Mouse (Mus musculus): ENCODE data around the gene 0610030E20Rik. TPM values are rescaled to one million over a fixed set of nuclear protein-coding genes. Genes with fewer than 3 reads are reported as not detected.

0610030E20Rik gene
- polyA plus RNA-seq, 1 experiment from 2014 or later, result 20.9 TPM

DNA sequence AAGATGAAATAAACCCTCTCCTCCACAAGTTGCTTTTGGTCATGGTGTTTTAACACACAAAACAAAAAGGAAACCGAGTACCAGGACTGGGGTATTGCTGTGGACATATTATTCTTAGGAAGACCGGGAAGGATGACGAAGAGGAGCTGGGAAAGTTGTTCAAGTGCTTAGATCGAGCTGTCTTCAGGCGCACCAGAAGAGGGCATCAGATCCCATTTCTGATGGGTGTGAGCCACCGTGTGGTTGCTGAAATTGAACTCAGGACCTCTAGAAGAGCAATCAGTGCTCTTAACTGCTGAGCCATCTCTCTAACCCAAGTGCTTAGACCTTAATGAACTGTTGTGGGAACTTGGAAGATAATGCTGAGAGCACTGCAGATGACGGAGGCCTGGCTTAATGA, 16.9 kb downstream of the 0610030E20Rik start:
- no peak overlapping the region for H3K4me2 ChIP-seq (ENCODE audit: low read length)
- WGBS, result 47% methylated on average over 7 of the region's 7 CpGs
- H3K36me3 ChIP-seq (ENCODE audit: control insufficient read depth, insufficient read depth), result peaks cover 4% of the 10 kb centered on the region; the same call in 1 of the 2 replicates
- peaks cover 21% of the 10 kb centered on the region for H3K4me1 ChIP-seq (replicated peaks; ENCODE audit: control insufficient read depth, insufficient read depth, low read length)
- no peak overlapping the region for H3K9ac ChIP-seq (replicated peaks; ENCODE audit: low read depth, low read length)
- no peaks in the 10 kb centered on the region for H3K27me3 ChIP-seq (replicated peaks; ENCODE audit: control insufficient read depth, insufficient read depth, low read length)
- H3K9me3 ChIP-seq (ENCODE audit: control insufficient read depth, low read length), result no peaks in the 10 kb centered on the region
- no peak overlapping the region for H3K4me3 ChIP-seq (replicated peaks; ENCODE audit: low read length)
- no peak for ATAC-seq
- no peak overlapping the region for H3K27ac ChIP-seq (ENCODE audit: low read length)

DNA sequence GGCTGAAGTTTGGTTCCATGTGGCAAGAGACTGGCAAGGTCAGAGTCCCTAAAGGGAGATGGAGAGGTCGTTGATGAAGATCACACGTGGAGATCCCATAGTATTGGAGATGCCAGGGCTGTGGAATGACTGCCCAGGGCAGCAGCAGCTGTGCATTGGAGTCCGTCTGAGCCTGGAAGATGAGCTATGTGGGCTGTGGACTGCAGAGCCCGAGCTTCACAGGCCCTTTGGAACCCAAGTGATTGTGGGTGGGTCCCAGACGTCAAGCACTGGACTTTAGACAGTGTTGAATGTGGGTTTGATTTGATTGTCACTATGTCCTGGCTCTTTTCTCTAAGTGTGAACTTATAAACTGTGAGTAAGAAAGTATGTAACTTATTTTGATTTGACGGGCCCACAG, 17.9 kb downstream of the 0610030E20Rik start:
- H3K27ac ChIP-seq (ENCODE audit: low read length), result no peak overlapping the region
- H3K27me3 ChIP-seq (replicated peaks; ENCODE audit: control insufficient read depth, insufficient read depth, low read length), result no peaks in the 10 kb centered on the region
- no peak overlapping the region for H3K4me3 ChIP-seq (replicated peaks; ENCODE audit: low read length)
- peaks cover 21% of the 10 kb centered on the region for H3K4me1 ChIP-seq (replicated peaks; ENCODE audit: control insufficient read depth, insufficient read depth, low read length)
- ATAC-seq, result no peak
- 66% methylated on average over 6 of the region's 6 CpGs for WGBS
- H3K4me2 ChIP-seq (ENCODE audit: low read length), result no peak overlapping the region
- H3K36me3 ChIP-seq (ENCODE audit: control insufficient read depth, insufficient read depth), result no peaks in the 10 kb centered on the region
- H3K9me3 ChIP-seq (ENCODE audit: control insufficient read depth, low read length), result no peaks in the 10 kb centered on the region
- no peak overlapping the region for H3K9ac ChIP-seq (replicated peaks; ENCODE audit: low read depth, low read length)

DNA sequence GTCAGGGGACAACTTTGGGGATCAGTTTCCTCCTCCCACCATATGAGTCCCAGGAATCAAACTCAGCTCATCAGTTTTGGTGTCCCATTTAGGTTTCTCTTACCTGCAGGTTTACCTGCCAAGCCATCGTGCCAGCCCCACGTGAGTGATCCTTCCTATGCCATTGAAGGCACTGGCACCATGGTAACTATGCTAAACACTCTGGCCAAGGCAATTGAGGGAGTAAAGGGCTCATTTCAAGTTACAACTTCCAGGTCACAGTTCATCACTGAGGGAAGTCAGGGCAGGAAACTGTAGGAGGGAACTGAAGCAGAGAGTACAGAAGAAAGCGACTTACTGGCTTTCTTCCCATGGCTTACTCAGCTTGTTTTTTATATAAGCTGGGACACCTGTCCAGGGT, 19.2 kb downstream of the 0610030E20Rik start:
- H3K27me3 ChIP-seq (replicated peaks; ENCODE audit: control insufficient read depth, insufficient read depth, low read length), result no peaks in the 10 kb centered on the region
- peaks cover 10% of the 10 kb centered on the region for H3K4me1 ChIP-seq (replicated peaks; ENCODE audit: control insufficient read depth, insufficient read depth, low read length)
- H3K9ac ChIP-seq (replicated peaks; ENCODE audit: low read depth, low read length), result no peak overlapping the region
- no peak for ATAC-seq
- no peak overlapping the region for H3K27ac ChIP-seq (ENCODE audit: low read length)
- no peaks in the 10 kb centered on the region for H3K9me3 ChIP-seq (ENCODE audit: control insufficient read depth, low read length)
- H3K4me3 ChIP-seq (replicated peaks; ENCODE audit: low read length), result no peak overlapping the region
- no peaks in the 10 kb centered on the region for H3K36me3 ChIP-seq (ENCODE audit: control insufficient read depth, insufficient read depth)
- 71% methylated on average over 3 of the region's 3 CpGs for WGBS
- H3K4me2 ChIP-seq (ENCODE audit: low read length), result no peak overlapping the region

DNA sequence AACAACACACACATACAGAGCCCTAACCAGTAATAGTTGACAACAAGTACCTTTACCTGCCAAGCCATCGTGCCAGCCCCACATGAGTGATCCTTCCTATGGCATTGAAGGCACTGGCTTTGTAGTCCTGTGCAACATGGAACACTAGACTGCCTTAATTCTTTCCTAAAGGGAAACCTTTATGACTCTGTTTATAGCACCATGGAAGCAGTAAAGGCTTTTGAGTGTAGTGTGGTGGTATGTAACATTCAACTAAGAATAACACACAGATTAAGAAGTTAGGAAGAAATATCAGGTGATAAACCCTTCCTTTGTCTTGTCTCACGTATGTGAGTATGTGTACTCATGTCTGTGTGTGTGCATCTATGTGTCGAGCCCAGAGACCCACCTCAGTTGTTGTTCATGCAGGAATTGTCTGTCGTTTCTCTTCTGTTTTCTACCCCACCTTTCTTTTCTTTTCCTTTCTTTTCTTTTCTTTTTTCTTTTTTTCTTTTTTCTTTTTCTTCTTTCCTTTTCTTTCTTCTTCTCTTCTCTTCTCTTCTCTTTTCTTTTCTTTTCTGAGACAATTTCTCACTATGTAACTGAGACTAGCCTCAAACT, 19.8 kb downstream of the 0610030E20Rik start, which contains the start of gene Rnf181:
TSS of gene Rnf181 (minus strand) at position 113 of the 600 bp plus-strand sequence.
- H3K4me3 ChIP-seq (replicated peaks; ENCODE audit: low read length), result no peak within 1 kb of the TSS
- no peaks in the 10 kb centered on the region for H3K9me3 ChIP-seq (ENCODE audit: control insufficient read depth, low read length)
- no peak within 1 kb of the TSS for H3K4me2 ChIP-seq (ENCODE audit: low read length)
- H3K27ac ChIP-seq (ENCODE audit: low read length), result no peak within 1 kb of the TSS
- no peak within 1 kb of the TSS for H3K9ac ChIP-seq (replicated peaks; ENCODE audit: low read depth, low read length)
- 74% methylated on average over 4 of the region's 4 CpGs for WGBS
- H3K4me1 ChIP-seq (replicated peaks; ENCODE audit: control insufficient read depth, insufficient read depth, low read length), result peaks cover 5% of the 10 kb centered on the region; the same call in 1 of the 2 replicates
- no peaks in the 10 kb centered on the region for H3K36me3 ChIP-seq (ENCODE audit: control insufficient read depth, insufficient read depth)
- H3K27me3 ChIP-seq (replicated peaks; ENCODE audit: control insufficient read depth, insufficient read depth, low read length), result no peaks in the 10 kb centered on the region
- no peak for ATAC-seq

DNA sequence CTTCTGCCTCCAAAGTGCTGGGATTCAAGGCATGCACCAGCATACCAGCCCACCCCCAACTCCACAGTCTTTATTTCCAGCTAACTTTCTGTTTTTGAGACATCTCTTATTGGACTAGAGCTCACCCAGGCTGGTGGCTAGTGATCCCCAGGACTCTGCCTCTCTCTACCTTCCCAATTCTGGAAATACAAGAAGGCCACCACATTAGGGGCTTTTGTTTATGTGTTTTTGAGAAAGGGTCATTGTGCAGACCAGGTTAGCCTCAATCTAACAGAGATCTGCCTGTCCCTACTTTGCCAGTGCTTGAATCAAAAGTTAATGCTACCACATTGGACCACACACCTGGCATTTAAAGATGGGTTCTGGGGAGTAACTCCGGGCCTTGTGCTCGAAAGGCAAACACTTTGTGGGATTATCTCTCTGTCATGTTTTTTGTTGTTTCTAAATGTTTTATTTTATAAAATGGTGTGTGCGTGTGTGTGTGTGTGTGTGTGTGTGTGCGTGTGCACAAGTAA, 20.4 kb downstream of the 0610030E20Rik start:
- Histone ChIP-seq H3K9ac (replicated peaks; ENCODE audit: low read depth, low read length) (no peak overlapping the region), H3K27me3 (replicated peaks; ENCODE audit: control insufficient read depth, insufficient read depth, low read length) (no peaks in the 10 kb centered on the region), H3K4me3 (replicated peaks; ENCODE audit: low read length) (no peak overlapping the region), H3K27ac (ENCODE audit: low read length) (no peak overlapping the region), H3K4me2 (ENCODE audit: low read length) (no peak overlapping the region), H3K9me3 (ENCODE audit: control insufficient read depth, low read length) (no peaks in the 10 kb centered on the region), H3K36me3 (ENCODE audit: control insufficient read depth, insufficient read depth) (no peaks in the 10 kb centered on the region), H3K4me1 (replicated peaks; ENCODE audit: control insufficient read depth, insufficient read depth, low read length) (peaks cover 5% of the 10 kb centered on the region; the same call in 1 of the 2 replicates)
- 77% methylated on average over 4 of the region's 4 CpGs for WGBS
- ATAC-seq, result no peak

DNA sequence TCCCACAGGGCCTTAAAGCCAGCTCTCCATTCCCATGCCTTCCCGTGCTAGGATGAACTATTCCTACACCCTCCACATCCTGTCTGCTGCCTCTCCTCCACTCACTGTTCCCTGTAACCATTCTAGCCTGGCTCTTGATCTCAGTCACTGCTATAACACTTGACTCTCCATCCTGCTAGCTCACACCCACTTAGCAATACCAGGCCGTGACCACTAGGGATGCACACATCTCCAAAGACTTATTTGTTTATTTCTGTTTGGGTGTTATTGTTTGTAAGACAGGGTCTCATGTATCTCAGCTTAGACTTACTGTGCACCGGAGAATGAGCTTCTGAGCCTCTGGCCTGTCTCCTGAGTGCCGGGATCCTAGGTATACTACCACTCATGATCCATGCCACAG, 22.4 kb downstream of the 0610030E20Rik start:
- ATAC-seq, result no peak
- Histone ChIP-seq H3K36me3 (ENCODE audit: control insufficient read depth, insufficient read depth) (no peaks in the 10 kb centered on the region), H3K9ac (replicated peaks; ENCODE audit: low read depth, low read length) (no peak overlapping the region), H3K9me3 (ENCODE audit: control insufficient read depth, low read length) (no peaks in the 10 kb centered on the region), H3K4me3 (replicated peaks; ENCODE audit: low read length) (no peak overlapping the region), H3K27ac (ENCODE audit: low read length) (no peak overlapping the region), H3K4me1 (replicated peaks; ENCODE audit: control insufficient read depth, insufficient read depth, low read length) (no peaks in the 10 kb centered on the region), H3K27me3 (replicated peaks; ENCODE audit: control insufficient read depth, insufficient read depth, low read length) (no peaks in the 10 kb centered on the region), H3K4me2 (ENCODE audit: low read length) (no peak overlapping the region)
- WGBS, result 79% methylated on average over 4 of the region's 4 CpGs

DNA sequence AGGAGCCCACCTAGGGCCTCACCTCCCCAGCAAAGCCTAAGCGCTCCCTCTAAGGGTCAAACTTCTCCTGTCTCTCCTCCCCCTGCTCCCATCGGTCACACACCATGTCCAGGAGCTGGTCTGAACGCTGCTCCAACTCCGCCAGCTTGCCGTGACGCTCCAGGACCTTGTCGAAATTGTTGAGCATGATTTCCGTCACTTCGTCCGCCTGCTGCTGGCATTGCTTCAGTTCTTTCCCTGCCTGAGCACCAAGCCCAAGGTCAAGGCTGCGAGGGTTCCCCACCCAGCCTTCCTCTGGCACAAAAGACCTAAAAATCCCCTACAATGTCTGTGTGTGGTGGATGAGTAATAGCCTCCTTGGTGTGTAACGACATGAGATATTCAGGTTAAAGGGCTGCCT, 23.0 kb downstream of the 0610030E20Rik start:
- Histone ChIP-seq H3K4me1 (replicated peaks; ENCODE audit: control insufficient read depth, insufficient read depth, low read length) (no peaks in the 10 kb centered on the region), H3K9ac (replicated peaks; ENCODE audit: low read depth, low read length) (no peak overlapping the region), H3K27ac (ENCODE audit: low read length) (no peak overlapping the region), H3K36me3 (ENCODE audit: control insufficient read depth, insufficient read depth) (no peaks in the 10 kb centered on the region), H3K4me2 (ENCODE audit: low read length) (no peak overlapping the region), H3K4me3 (replicated peaks; ENCODE audit: low read length) (no peak overlapping the region), H3K9me3 (ENCODE audit: control insufficient read depth, low read length) (no peaks in the 10 kb centered on the region), H3K27me3 (replicated peaks; ENCODE audit: control insufficient read depth, insufficient read depth, low read length) (no peaks in the 10 kb centered on the region)
- ATAC-seq, result no peak
- 78% methylated on average over 12 of the region's 12 CpGs for WGBS

DNA sequence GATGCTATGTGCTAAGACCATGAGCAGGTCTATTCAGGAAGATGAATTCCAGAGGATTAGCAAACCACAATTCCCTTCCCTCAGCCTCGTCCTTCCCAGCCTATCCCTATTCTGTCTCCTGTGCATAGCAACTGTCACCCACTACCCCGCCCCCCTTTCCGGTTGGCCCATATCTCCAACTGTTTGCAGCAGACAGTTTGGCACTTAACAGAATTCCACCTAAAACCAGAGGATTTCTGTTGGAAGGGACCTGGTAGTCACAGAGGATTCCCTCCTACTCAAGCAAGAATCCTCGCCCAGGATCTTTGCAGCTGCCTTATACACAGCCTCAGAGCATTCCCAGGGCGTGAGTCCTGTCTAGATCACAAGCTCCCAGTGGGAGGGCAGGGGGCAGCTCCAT, 24.0 kb downstream of the 0610030E20Rik start:
- ATAC-seq, result no peak
- Histone ChIP-seq H3K9ac (replicated peaks; ENCODE audit: low read depth, low read length) (no peak overlapping the region), H3K36me3 (ENCODE audit: control insufficient read depth, insufficient read depth) (no peaks in the 10 kb centered on the region), H3K27me3 (replicated peaks; ENCODE audit: control insufficient read depth, insufficient read depth, low read length) (no peaks in the 10 kb centered on the region), H3K27ac (ENCODE audit: low read length) (no peak overlapping the region), H3K4me3 (replicated peaks; ENCODE audit: low read length) (no peak overlapping the region), H3K9me3 (ENCODE audit: control insufficient read depth, low read length) (no peaks in the 10 kb centered on the region), H3K4me2 (ENCODE audit: low read length) (no peak overlapping the region), H3K4me1 (replicated peaks; ENCODE audit: control insufficient read depth, insufficient read depth, low read length) (no peaks in the 10 kb centered on the region)
- WGBS, result 36% methylated on average over 5 of the region's 5 CpGs

DNA sequence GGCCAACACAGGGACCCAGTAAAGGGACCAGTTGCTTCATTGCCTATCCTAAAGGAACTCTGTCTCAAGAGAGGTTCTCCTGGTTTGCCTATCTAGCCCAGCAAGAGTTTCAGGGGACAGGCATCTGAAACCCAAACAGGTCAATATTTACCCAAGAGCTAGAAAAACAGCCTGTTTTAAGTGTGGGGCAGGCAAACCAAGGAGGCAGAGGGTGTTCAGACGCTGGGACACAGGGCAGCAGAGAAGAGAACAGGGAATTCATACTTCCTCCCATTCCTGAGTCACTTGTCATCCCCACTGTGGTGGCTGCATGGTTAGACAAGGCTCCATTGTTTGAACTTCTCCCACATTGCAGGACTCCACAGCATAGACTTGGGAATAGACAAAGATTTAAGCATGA, 24.5 kb downstream of the 0610030E20Rik start:
- Histone ChIP-seq H3K27ac (ENCODE audit: low read length) (no peak overlapping the region), H3K27me3 (replicated peaks; ENCODE audit: control insufficient read depth, insufficient read depth, low read length) (no peaks in the 10 kb centered on the region), H3K9me3 (ENCODE audit: control insufficient read depth, low read length) (no peaks in the 10 kb centered on the region), H3K9ac (replicated peaks; ENCODE audit: low read depth, low read length) (no peak overlapping the region), H3K4me1 (replicated peaks; ENCODE audit: control insufficient read depth, insufficient read depth, low read length) (no peaks in the 10 kb centered on the region), H3K4me3 (replicated peaks; ENCODE audit: low read length) (no peak overlapping the region), H3K4me2 (ENCODE audit: low read length) (no peak overlapping the region), H3K36me3 (ENCODE audit: control insufficient read depth, insufficient read depth) (no peaks in the 10 kb centered on the region)
- ATAC-seq, result no peak
- 50% methylated on average over 1 of the region's 1 CpGs for WGBS

DNA sequence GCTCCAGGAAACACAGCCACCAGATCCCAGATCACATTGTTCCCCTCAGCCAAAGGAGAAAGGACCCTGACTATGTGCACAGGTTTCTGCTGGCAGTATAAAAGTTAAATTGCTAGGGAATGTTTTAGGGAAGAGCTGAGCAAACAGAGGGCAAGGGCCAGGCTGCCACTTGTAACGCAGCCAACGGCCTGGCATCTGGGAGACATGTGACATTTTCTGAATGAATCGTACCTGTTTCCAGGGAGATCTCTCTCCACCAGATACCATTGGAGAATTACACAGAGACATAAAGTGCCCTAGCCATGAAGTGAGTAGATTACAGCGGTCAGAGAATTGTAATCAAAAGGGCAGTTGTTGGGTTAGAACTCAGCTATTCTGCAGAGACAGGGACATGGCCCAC, 26.1 kb downstream of the 0610030E20Rik start:
- no peaks in the 10 kb centered on the region for H3K27me3 ChIP-seq (replicated peaks; ENCODE audit: control insufficient read depth, insufficient read depth, low read length)
- H3K4me2 ChIP-seq (ENCODE audit: low read length), result no peak overlapping the region
- no peaks in the 10 kb centered on the region for H3K36me3 ChIP-seq (ENCODE audit: control insufficient read depth, insufficient read depth)
- WGBS, result 86% methylated on average over 4 of the region's 4 CpGs
- H3K27ac ChIP-seq (ENCODE audit: low read length), result no peak overlapping the region
- no peaks in the 10 kb centered on the region for H3K4me1 ChIP-seq (replicated peaks; ENCODE audit: control insufficient read depth, insufficient read depth, low read length)
- no peak overlapping the region for H3K9ac ChIP-seq (replicated peaks; ENCODE audit: low read depth, low read length)
- no peak for ATAC-seq
- no peaks in the 10 kb centered on the region for H3K9me3 ChIP-seq (ENCODE audit: control insufficient read depth, low read length)
- H3K4me3 ChIP-seq (replicated peaks; ENCODE audit: low read length), result no peak overlapping the region

Data from forebrain, embryonic 16.5 days (tissue).